Mouse (Mus musculus): ENCODE data around the gene Mcts2. TPM values are rescaled to one million over a fixed set of nuclear protein-coding genes. Genes with fewer than 3 reads are reported as not detected.
A peak's percentile ranks its signal among the peaks of the same experiment; 100 is the strongest.

Gene Mcts2
- polyA plus RNA-seq, 1 experiment from 2014 or later, result 40.0 TPM

DNA sequence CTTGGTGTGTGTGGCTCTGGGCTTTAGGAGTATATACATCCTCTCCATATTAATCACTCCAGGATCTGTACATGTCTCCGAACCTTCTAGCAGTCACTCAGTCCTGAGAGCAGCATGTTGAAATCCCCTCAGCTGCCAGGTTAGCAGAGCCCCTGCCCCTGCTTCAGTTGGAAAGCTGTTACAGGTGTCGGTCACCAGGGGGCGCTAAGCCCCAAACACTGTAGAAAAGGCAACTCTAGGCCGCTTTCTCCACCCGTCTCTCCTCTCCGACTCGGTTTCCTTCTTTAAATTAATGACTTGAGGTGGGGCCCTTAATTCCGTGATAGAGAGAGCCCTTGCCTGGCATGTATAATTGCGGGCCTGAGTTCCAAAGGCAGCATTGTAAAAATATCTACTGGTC, 6.4 kb downstream of the Mcts2 start:
- H3K27ac ChIP-seq, result no peak overlapping the region
- WGBS, result 18% methylated on average over 9 of the region's 9 CpGs
- H3K4me1 ChIP-seq, result no peaks in the 10 kb centered on the region; the same call in none of the 2 replicates
- ATAC-seq, result peak; percentile 57; the same call in 1 of the 2 replicates
- H3K9me3 ChIP-seq (replicated peaks), result no peaks in the 10 kb centered on the region
- H3K36me3 ChIP-seq (ENCODE audit: poor library complexity, severe bottlenecking), result peaks cover 72% of the 10 kb centered on the region
- peak overlapping the region; percentile 15; the same call in 1 of the 2 replicates for H3K4me3 ChIP-seq
- no peaks in the 10 kb centered on the region for H3K27me3 ChIP-seq
- H3K4me2 ChIP-seq, result peak overlapping the region; percentile 50
- peak overlapping the region; percentile 41 for H3K9ac ChIP-seq

- no peaks in the 10 kb centered on the region for H3K9me3 ChIP-seq (replicated peaks)
- peak overlapping the region; percentile 41 for H3K9ac ChIP-seq
- H3K4me3 ChIP-seq, result peak overlapping the region; percentile 15; the same call in 1 of the 2 replicates
- H3K36me3 ChIP-seq (ENCODE audit: poor library complexity, severe bottlenecking), result peaks cover 72% of the 10 kb centered on the region
- peak overlapping the region; percentile 50 for H3K4me2 ChIP-seq
- no peak overlapping the region for H3K27ac ChIP-seq
- H3K4me1 ChIP-seq, result no peaks in the 10 kb centered on the region; the same call in none of the 2 replicates
- ATAC-seq, result no peak
- H3K27me3 ChIP-seq, result no peaks in the 10 kb centered on the region
- WGBS, result 87% methylated on average over 13 of the region's 13 CpGs
These were observed 6.9 kb downstream of the Mcts2 start for GRCm38 (mm10) chr2:152693735-152694134.

DNA sequence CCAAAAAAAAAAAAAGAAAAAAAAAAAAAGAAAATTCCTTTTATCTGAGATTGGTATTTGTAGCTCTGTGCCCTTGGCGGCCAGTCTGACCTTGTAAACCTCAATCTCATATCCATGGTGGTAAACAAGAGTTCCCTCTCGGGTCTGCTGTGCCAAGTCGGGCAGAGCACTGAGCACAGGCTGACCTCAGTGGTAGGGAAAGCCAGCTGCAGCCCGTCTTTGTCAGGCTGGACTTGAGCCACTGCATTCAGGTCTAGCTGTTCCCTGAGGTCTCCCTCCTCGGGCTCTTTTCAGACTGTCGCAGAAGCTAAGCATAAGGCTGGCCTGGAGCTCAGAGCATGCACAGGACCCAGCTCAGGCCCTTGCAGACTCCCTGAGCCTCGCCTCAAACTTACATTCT, 7.9 kb downstream of the Mcts2 start:
- Histone ChIP-seq H3K9me3 (replicated peaks) (no peaks in the 10 kb centered on the region), H3K4me3 (no peak overlapping the region), H3K4me2 (no peak overlapping the region), H3K27me3 (no peaks in the 10 kb centered on the region), H3K9ac (no peak overlapping the region), H3K4me1 (no peaks in the 10 kb centered on the region; the same call in none of the 2 replicates), H3K36me3 (ENCODE audit: poor library complexity, severe bottlenecking) (peaks cover 72% of the 10 kb centered on the region), H3K27ac (no peak overlapping the region)
- no peak for ATAC-seq
- WGBS, result 90% methylated on average over 7 of the region's 7 CpGs

DNA sequence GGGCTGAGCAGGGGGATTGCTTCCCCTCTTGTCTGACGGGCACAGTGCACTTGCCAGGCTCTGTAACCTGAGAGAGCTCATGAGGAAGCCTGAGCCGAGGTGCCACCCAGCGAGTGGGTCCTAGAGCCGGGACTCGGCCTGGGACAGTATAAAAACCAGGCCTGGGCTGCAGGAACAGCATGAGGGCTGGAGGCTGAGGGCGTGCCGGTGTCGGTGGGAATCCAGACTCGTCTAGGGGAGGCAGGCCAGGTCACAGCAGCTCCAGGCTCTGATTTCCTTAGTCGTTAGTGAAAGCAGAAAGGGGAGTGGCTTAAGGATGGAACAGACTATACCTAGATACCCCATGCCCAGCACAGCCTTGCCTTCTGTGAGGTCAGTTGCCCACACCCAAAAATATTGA, 9.2 kb downstream of the Mcts2 start:
- no peak for ATAC-seq
- no peak overlapping the region for H3K27ac ChIP-seq
- H3K27me3 ChIP-seq, result no peaks in the 10 kb centered on the region

DNA sequence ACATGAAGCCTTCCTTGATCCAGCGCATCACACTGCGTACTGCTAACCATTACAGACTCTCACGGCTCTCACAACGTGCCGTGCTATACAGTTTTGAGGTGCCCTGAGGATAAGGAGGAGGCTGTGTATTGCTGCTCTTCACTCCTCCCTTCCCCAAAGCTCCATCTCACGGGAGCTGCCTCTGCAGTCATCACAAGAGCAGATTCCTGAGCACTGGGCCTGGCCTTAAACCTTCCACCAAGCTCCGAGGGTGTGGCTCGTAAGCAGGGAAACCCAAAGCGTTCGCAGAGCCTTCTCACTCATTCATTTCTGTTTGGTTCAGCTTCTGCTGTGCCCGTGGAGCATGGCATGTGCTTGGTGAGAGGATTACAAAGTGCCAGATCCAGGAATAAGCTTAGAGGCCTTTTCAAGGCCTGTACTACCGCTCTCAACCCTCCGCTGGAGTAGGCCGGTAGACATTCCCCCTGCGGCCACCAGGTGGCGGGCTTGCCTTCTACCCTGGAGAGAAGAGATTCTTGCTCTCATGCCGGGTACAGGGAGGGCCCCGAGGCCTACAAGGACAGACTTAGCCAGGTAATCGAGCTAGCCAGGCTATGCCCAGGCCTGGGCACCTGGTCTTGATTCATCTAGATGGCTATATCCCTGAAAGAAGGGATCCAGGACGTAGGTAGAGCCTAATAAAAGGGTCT, 9.8 kb downstream of the Mcts2 start:
- Histone ChIP-seq H3K36me3 (ENCODE audit: poor library complexity, severe bottlenecking) (peaks cover 73% of the 10 kb centered on the region), H3K9me3 (replicated peaks) (no peaks in the 10 kb centered on the region), H3K4me2 (no peak overlapping the region), H3K27ac (peak overlapping the region; percentile 48), H3K27me3 (no peaks in the 10 kb centered on the region), H3K4me1 (no peaks in the 10 kb centered on the region; the same call in none of the 2 replicates), H3K9ac (peak overlapping the region; percentile 60), H3K4me3 (no peak overlapping the region)
- peak; percentile 82 for ATAC-seq
- 44% methylated on average over 20 of the region's 20 CpGs for WGBS

More for the DNA sequence above, 9.2 kb downstream of the Mcts2 start:
- peak overlapping the region; percentile 60; the same call in 1 of the 2 replicates for H3K9ac ChIP-seq
- H3K4me2 ChIP-seq, result no peak overlapping the region
- peaks cover 72% of the 10 kb centered on the region for H3K36me3 ChIP-seq (ENCODE audit: poor library complexity, severe bottlenecking)
- 70% methylated on average over 10 of the region's 10 CpGs for WGBS
- no peaks in the 10 kb centered on the region for H3K9me3 ChIP-seq (replicated peaks)
- no peak overlapping the region for H3K4me3 ChIP-seq
- no peaks in the 10 kb centered on the region; the same call in none of the 2 replicates for H3K4me1 ChIP-seq

DNA sequence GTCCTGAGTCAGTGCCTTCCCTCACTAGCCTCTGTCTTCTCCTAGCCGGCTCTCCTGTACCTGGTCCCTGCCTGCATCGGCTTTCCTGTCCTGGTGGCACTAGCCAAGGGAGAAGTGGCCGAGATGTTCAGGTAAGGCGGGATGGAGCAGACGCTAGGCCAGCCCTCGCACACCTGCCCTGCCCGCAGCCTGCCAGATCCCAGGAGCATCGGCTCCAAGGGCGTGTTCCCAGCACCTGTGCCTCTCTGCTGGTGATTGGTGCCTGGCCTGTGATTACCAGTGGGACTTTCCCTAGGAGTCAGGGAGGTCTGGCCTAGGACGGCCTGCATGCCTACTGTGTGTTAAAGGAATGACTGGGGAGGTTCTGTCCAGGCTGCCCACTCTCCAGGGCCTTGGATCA, 13.3 kb downstream of the Mcts2 start:
- Histone ChIP-seq H3K4me3 (no peak overlapping the region), H3K4me2 (no peak overlapping the region), H3K9ac (no peak overlapping the region), H3K4me1 (0 out of 2 replicates have a peak, but pooled peaks cover under 1% of the 10 kb centered on the region), H3K36me3 (ENCODE audit: poor library complexity, severe bottlenecking) (peaks cover 95% of the 10 kb centered on the region), H3K27ac (no peak overlapping the region), H3K27me3 (no peaks in the 10 kb centered on the region), H3K9me3 (replicated peaks) (no peaks in the 10 kb centered on the region)
- 94% methylated on average over 10 of the region's 10 CpGs for WGBS
- no peak for ATAC-seq

- H3K4me1 ChIP-seq, result peaks cover 7% of the 10 kb centered on the region
- no peak overlapping the region for H3K9ac ChIP-seq
- no peaks in the 10 kb centered on the region for H3K27me3 ChIP-seq
- H3K9me3 ChIP-seq (replicated peaks), result no peaks in the 10 kb centered on the region
- 95% methylated on average over 8 of the region's 8 CpGs for WGBS
- H3K36me3 ChIP-seq (ENCODE audit: poor library complexity, severe bottlenecking), result peaks cover 95% of the 10 kb centered on the region
- ATAC-seq, result no peak
- H3K27ac ChIP-seq, result no peak overlapping the region
- H3K4me3 ChIP-seq, result no peak overlapping the region
- H3K4me2 ChIP-seq, result no peak overlapping the region
These were observed 13.9 kb downstream of the Mcts2 start for GRCm38 (mm10) chr2:152700725-152701124.

- Histone ChIP-seq H3K27ac (no peak overlapping the region), H3K4me3 (no peak overlapping the region), H3K9ac (no peak overlapping the region), H3K4me1 (peaks cover 33% of the 10 kb centered on the region), H3K27me3 (no peaks in the 10 kb centered on the region), H3K9me3 (replicated peaks) (no peaks in the 10 kb centered on the region), H3K4me2 (no peak overlapping the region), H3K36me3 (ENCODE audit: poor library complexity, severe bottlenecking) (peaks cover 84% of the 10 kb centered on the region)
- 89% methylated on average over 21 of the region's 21 CpGs for WGBS
- ATAC-seq, result no peak
These were observed 16.9 kb downstream of the Mcts2 start for GRCm38 (mm10) chr2:152703596-152704255.

- WGBS, result 85% methylated on average over 5 of the region's 5 CpGs
- no peak overlapping the region for H3K4me3 ChIP-seq
- no peak overlapping the region; the same call in 1 of the 2 replicates for H3K27ac ChIP-seq
- no peak for ATAC-seq
- H3K4me2 ChIP-seq, result no peak overlapping the region
- peaks cover 33% of the 10 kb centered on the region for H3K4me1 ChIP-seq
- peaks cover 79% of the 10 kb centered on the region for H3K36me3 ChIP-seq (ENCODE audit: poor library complexity, severe bottlenecking)
- H3K27me3 ChIP-seq, result no peaks in the 10 kb centered on the region
- H3K9ac ChIP-seq, result no peak overlapping the region
- H3K9me3 ChIP-seq (replicated peaks), result no peaks in the 10 kb centered on the region
These were observed 17.4 kb downstream of the Mcts2 start for GRCm38 (mm10) chr2:152704256-152704605.

DNA sequence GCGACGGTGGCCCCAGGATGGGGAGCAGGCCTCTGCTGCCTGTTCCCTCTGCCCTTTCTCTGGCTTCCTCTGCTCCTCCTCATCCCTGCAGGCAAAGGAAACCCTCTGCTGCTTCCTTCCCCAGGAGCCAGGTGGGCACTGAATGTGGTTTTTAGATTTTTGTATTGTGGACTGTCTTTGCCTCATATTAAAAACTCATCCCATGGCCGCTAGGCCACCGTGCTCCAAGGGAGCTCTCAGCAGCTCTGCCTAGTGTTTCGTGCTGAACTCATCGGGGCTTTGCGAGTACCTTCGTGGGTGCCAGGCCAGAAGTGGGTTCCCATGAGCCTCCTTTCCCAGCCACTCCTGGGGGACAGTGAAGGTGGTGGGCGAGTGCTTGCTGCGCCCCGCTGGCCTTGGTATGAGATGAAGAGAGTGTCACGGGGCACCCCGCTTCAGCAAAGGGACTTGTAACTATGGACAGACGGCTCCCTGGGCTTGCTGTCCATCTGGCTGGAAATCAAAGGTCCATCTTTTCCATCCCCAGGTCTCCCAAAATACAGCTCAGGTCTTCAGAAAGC, 18.1 kb downstream of the Mcts2 start:
- Histone ChIP-seq H3K4me3 (no peak overlapping the region), H3K4me2 (no peak overlapping the region), H3K36me3 (ENCODE audit: poor library complexity, severe bottlenecking) (peaks cover 77% of the 10 kb centered on the region), H3K9ac (0 out of 2 replicates have a peak overlapping the region, but pooled peaks have one; percentile 32), H3K27ac (peak overlapping the region; percentile 54), H3K9me3 (replicated peaks) (no peaks in the 10 kb centered on the region), H3K27me3 (no peaks in the 10 kb centered on the region), H3K4me1 (peaks cover 33% of the 10 kb centered on the region)
- 91% methylated on average over 14 of the region's 14 CpGs for WGBS
- no peak for ATAC-seq

DNA sequence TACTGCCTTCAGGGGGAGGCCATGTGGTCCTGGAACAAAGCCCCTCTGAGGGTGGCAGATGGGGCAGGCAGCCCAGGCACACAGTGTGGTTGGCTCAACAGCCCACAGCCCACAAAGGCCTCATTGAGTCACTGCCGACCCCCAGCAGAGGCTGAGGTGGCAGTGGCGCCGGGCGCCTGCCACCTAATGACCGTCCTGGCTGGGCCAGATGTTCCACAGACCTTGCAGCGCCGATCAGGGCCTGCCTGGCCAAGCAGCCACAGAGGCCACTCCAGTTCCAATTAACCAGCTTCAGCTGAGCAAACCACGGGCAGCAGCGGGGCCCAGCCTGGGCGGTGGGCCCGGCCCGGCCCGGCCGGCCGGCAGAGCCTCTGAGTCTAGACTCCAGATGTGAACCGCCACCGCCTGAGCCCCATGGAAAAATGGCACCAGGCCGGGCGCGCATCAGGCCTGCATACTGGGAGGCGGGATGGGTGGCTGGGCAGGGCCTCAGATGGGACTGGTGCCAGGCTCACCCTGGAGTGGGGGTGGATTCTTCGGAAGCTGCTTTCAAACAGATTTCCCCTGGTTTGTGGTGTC, 19.2 kb downstream of the Mcts2 start:
- Histone ChIP-seq H3K27me3 (no peaks in the 10 kb centered on the region), H3K27ac (peak overlapping the region; percentile 54), H3K9ac (peak overlapping the region; percentile 32; the same call in 1 of the 2 replicates), H3K36me3 (ENCODE audit: poor library complexity, severe bottlenecking) (peaks cover 67% of the 10 kb centered on the region), H3K4me2 (no peak overlapping the region), H3K4me1 (peaks cover 33% of the 10 kb centered on the region), H3K9me3 (replicated peaks) (no peaks in the 10 kb centered on the region), H3K4me3 (no peak overlapping the region)
- peak; percentile 56 for ATAC-seq
- 73% methylated on average over 22 of the region's 22 CpGs for WGBS

DNA sequence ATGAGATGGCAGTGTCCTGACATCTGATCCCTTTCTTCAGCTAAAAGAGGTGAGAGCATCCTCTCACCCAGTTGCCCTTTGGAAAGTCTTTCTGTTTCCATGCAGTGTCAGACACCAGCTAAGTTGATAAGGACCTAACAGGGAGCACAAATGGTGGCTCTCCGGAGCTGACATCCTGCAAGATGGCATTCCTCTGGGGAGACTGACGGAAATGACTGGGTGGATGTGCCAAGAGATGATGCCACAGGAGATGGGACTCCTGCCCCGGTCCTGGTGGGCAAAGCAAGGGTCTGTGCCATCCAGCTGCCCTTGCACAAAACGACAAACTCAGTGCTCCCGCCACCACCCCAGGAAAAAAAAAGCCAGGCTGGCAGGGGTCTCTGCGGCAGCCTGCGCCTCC, 20.4 kb downstream of the Mcts2 start:
- Histone ChIP-seq H3K4me3 (peak overlapping the region; percentile 42), H3K9me3 (replicated peaks) (no peaks in the 10 kb centered on the region), H3K4me2 (peak overlapping the region; percentile 62), H3K27me3 (no peaks in the 10 kb centered on the region), H3K4me1 (peaks cover 33% of the 10 kb centered on the region), H3K9ac (peak overlapping the region; percentile 74), H3K36me3 (ENCODE audit: poor library complexity, severe bottlenecking) (peaks cover 56% of the 10 kb centered on the region), H3K27ac (peak overlapping the region; percentile 78)
- 32% methylated on average over 7 of the region's 7 CpGs for WGBS
- ATAC-seq, result no peak

Measured in forebrain, embryonic 13.5 days (tissue).